7 mouse cellular contexts compared by ENCODE assay signal in genomic region chr4:86576120-86576541, GRCm38 (mm10). TPM values are rescaled to one million over a fixed set of nuclear protein-coding genes. Genes with fewer than 3 reads are reported as not detected.
A peak's percentile ranks its signal among the peaks of the same experiment; 100 is the strongest.
DNase-seq lines count a peak whose midpoint lies in the region; ATAC-seq and TF ChIP-seq lines count a peak whose summit lies in the region.

No protein-coding gene starts in this region.

- peaks cover 5% of the 10 kb centered on the region; the same call in 1 of the 2 replicates for H3K4me1 ChIP-seq in testis, adult 2 months (ENCODE audit: control insufficient read depth, insufficient read depth, low read length)
- H3K4me1 ChIP-seq in bone marrow macrophage, adult 2 months (ENCODE audit: control insufficient read depth, insufficient read depth, low read length) = peaks cover 22% of the 10 kb centered on the region
- peaks cover 23% of the 10 kb centered on the region for H3K4me1 ChIP-seq in forebrain, embryonic 16.5 days (replicated peaks; ENCODE audit: control insufficient read depth, insufficient read depth, low read length)
- H3K4me1 ChIP-seq in kidney, embryonic 16.5 days (ENCODE audit: insufficient read depth, low read length) = peaks cover 18% of the 10 kb centered on the region
- H3K4me1 ChIP-seq in lung, embryonic 15.5 days = peaks cover 22% of the 10 kb centered on the region

- H3K27ac ChIP-seq in testis, adult 2 months (ENCODE audit: control insufficient read depth, insufficient read depth, low read depth, low read length) = peak overlapping the region; percentile 79
- peak overlapping the region; percentile 94 for H3K27ac ChIP-seq in bone marrow macrophage, adult 2 months (ENCODE audit: insufficient read depth, low read depth, low read length)
- H3K27ac ChIP-seq in forebrain, embryonic 16.5 days (ENCODE audit: low read length) = peak overlapping the region; percentile 98
- H3K27ac ChIP-seq in kidney, embryonic 16.5 days (ENCODE audit: low read length) = peak overlapping the region; percentile 99
- peak overlapping the region; percentile 97 for H3K27ac ChIP-seq in lung, embryonic 15.5 days

- H3K4me3 ChIP-seq in testis, adult 2 months (ENCODE audit: control insufficient read depth, low read depth, low read length) = peak overlapping the region; percentile 94
- H3K4me3 ChIP-seq in bone marrow macrophage, adult 2 months (ENCODE audit: insufficient read depth, low read length) = peak overlapping the region; percentile 97
- peak overlapping the region; percentile 71 for H3K4me3 ChIP-seq in forebrain, embryonic 16.5 days (replicated peaks; ENCODE audit: low read length)
- H3K4me3 ChIP-seq in kidney, embryonic 16.5 days (ENCODE audit: low read length) = peak overlapping the region; percentile 95
- H3K4me3 ChIP-seq in lung, embryonic 15.5 days = peak overlapping the region; percentile 72

- no peaks in the 10 kb centered on the region for H3K9me3 ChIP-seq in forebrain, embryonic 16.5 days (ENCODE audit: control insufficient read depth, low read length)
- no peaks in the 10 kb centered on the region for H3K9me3 ChIP-seq in kidney, embryonic 16.5 days (ENCODE audit: low read length)
- no peaks in the 10 kb centered on the region for H3K9me3 ChIP-seq in lung, embryonic 15.5 days

- peak overlapping the region; percentile 94 for H3K9ac ChIP-seq in forebrain, embryonic 16.5 days (replicated peaks; ENCODE audit: low read depth, low read length)
- H3K9ac ChIP-seq in kidney, embryonic 16.5 days (replicated peaks; ENCODE audit: low read length) = peak overlapping the region; percentile 97
- peak overlapping the region; percentile 82 for H3K9ac ChIP-seq in lung, embryonic 15.5 days

- DNase-seq in testis, postnatal 14 days (ENCODE audit: low spot score) = no peak
- DNase-seq in right cerebral cortex, postnatal 10 days (ENCODE audit: low spot score in 2 of 2) = peak; percentile 35 to 51

- no peak for ATAC-seq in forebrain, embryonic 16.5 days
- no peak for ATAC-seq in kidney, embryonic 16.5 days (ENCODE audit: low FRiP score, low TSS enrichment)
- no peak for ATAC-seq in lung, embryonic 15.5 days (ENCODE audit: borderline replicate concordance, extremely low read depth, low FRiP score, low TSS enrichment)

- TF ChIP-seq CTCF in testis, adult 2 months (IDR thresholded peaks at IDR 0.05; ENCODE audit: control insufficient read depth, insufficient read depth, insufficient replicate concordance, low read depth, low read length) = no peak
- TF ChIP-seq CTCF in bone marrow macrophage, adult 2 months (IDR thresholded peaks at IDR 0.05; ENCODE audit: low read depth, low read length) = no peak

- TF ChIP-seq POLR2A in testis, adult 2 months (IDR thresholded peaks at IDR 0.05; ENCODE audit: control insufficient read depth, low read depth, low read length) = no peak
- no peak for TF ChIP-seq POLR2A in bone marrow macrophage, adult 2 months (IDR thresholded peaks at IDR 0.05; ENCODE audit: borderline replicate concordance, low read depth, low read length)

- H3K4me2 ChIP-seq in forebrain, embryonic 16.5 days (ENCODE audit: low read length) = peak overlapping the region; percentile 95
- H3K4me2 ChIP-seq in kidney, embryonic 16.5 days (replicated peaks; ENCODE audit: low read depth, low read length) = peak overlapping the region; percentile 66
- H3K4me2 ChIP-seq in lung, embryonic 15.5 days = peak overlapping the region; percentile 75

- no peaks in the 10 kb centered on the region; the same call in 1 of the 2 replicates for H3K36me3 ChIP-seq in testis, adult 2 months (ENCODE audit: control insufficient read depth, insufficient read depth, low read length)
- H3K36me3 ChIP-seq in forebrain, embryonic 16.5 days (ENCODE audit: control insufficient read depth, insufficient read depth) = no peaks in the 10 kb centered on the region
- peaks cover 4% of the 10 kb centered on the region; the same call in 1 of the 2 replicates for H3K36me3 ChIP-seq in kidney, embryonic 16.5 days (ENCODE audit: insufficient read depth, low read length)
- peaks cover 9% of the 10 kb centered on the region; the same call in 1 of the 2 replicates for H3K36me3 ChIP-seq in lung, embryonic 15.5 days

- under 1% methylated on average over 20 of the region's 20 CpGs for whole genome bisulfite sequencing in forebrain, embryonic 16.5 days
- WGBS in kidney, embryonic 16.5 days = under 1% methylated on average over 20 of the region's 20 CpGs
- under 1% methylated on average over 20 of the region's 20 CpGs for WGBS in lung, embryonic 15.5 days

- no peaks in the 10 kb centered on the region for H3K27me3 ChIP-seq in testis, adult 2 months (ENCODE audit: control insufficient read depth, insufficient read depth, low read length)
- 0 out of 2 replicates have a peak, but pooled peaks cover 3% of the 10 kb centered on the region for H3K27me3 ChIP-seq in forebrain, embryonic 16.5 days (replicated peaks; ENCODE audit: control insufficient read depth, insufficient read depth, low read length)
- H3K27me3 ChIP-seq in kidney, embryonic 16.5 days (ENCODE audit: insufficient read depth, low read length) = no peaks in the 10 kb centered on the region
- H3K27me3 ChIP-seq in lung, embryonic 15.5 days = no peaks in the 10 kb centered on the region

RNA-seq across cellular contexts. Expression of gene Rraga, which starts 0.7 kb away (rescaled TPM):
- polyA plus RNA-seq in testis, adult 2 months (2012; rRNA removed) = 18.9 and 20.9 TPM in 2 replicates
- 49.6 and 50.7 TPM in 2 replicates for polyA plus RNA-seq in bone marrow macrophage, adult 2 months (2012; ENCODE audit: insufficient read depth, insufficient read length, missing spikeins)
- polyA plus RNA-seq in forebrain, embryonic 16.5 days (2015; fragmentation: Nextera tagmentation; extraction: Ambion mirVana) = 132 and 135 TPM in 2 replicates
- 109 and 121 TPM in 2 replicates for polyA plus RNA-seq in kidney, embryonic 16.5 days (2015; fragmentation: Nextera tagmentation; extraction: Ambion mirVana)
- polyA plus RNA-seq in lung, embryonic 15.5 days (2015; fragmentation: Nextera tagmentation; extraction: Ambion mirVana) = 71.7 and 77.5 TPM in 2 replicates

RNA-seq across cellular contexts. Expression of gene Saxo1, which starts 18.0 kb away (rescaled TPM):
- polyA plus RNA-seq in testis, adult 2 months (2012; rRNA removed) = 87.4 and 95.3 TPM in 2 replicates
- not detected in 2 replicates for polyA plus RNA-seq in bone marrow macrophage, adult 2 months (2012; ENCODE audit: insufficient read depth, insufficient read length, missing spikeins)
- polyA plus RNA-seq in forebrain, embryonic 16.5 days (2015; fragmentation: Nextera tagmentation; extraction: Ambion mirVana) = not detected in 2 replicates
- 0.09 and 0.17 TPM in 2 replicates for polyA plus RNA-seq in kidney, embryonic 16.5 days (2015; fragmentation: Nextera tagmentation; extraction: Ambion mirVana)
- not detected in 2 replicates for polyA plus RNA-seq in lung, embryonic 15.5 days (2015; fragmentation: Nextera tagmentation; extraction: Ambion mirVana)

RNA-seq across cellular contexts. Expression of gene Haus6, which starts 35.7 kb away (rescaled TPM):
- 8.8 and 12.2 TPM in 2 replicates for polyA plus RNA-seq in testis, adult 2 months (2012; rRNA removed)
- polyA plus RNA-seq in bone marrow macrophage, adult 2 months (2012; ENCODE audit: insufficient read depth, insufficient read length, missing spikeins) = 7.3 and 8.8 TPM in 2 replicates
- polyA plus RNA-seq in forebrain, embryonic 16.5 days (2015; fragmentation: Nextera tagmentation; extraction: Ambion mirVana) = 11.5 TPM in 2 replicates
- polyA plus RNA-seq in kidney, embryonic 16.5 days (2015; fragmentation: Nextera tagmentation; extraction: Ambion mirVana) = 16.0 and 19.1 TPM in 2 replicates
- polyA plus RNA-seq in lung, embryonic 15.5 days (2015; fragmentation: Nextera tagmentation; extraction: Ambion mirVana) = 21.4 and 21.5 TPM in 2 replicates

Comparison
In these comparisons a context has a peak if more than half of its experiments do, and no peak if none do; other contexts are left out.
1. RNA of gene Saxo1, which starts 18.0 kb away (polyA plus RNA-seq): 87.4 to 95.3 TPM in testis, adult 2 months; 0.09 to 0.17 TPM in kidney, embryonic 16.5 days, not detected in bone marrow macrophage, adult 2 months, not detected in forebrain, embryonic 16.5 days and not detected in lung, embryonic 15.5 days; every median in the first group is over 10 times any median in the second.
2. Peak in every context shown above with its lines, with median percentiles within 50 percentile points of each other: H3K27ac ChIP-seq, H3K4me3 ChIP-seq, H3K4me2 ChIP-seq and H3K9ac ChIP-seq.